Mouse (Mus musculus) kidney, adult 2 months (tissue): ENCODE measurements at regions not wholly inside any gene's neighbourhood (a gene's known extent, or its start where the extent isn't known, plus 50 kb on each side); places are given as distances from the start of the nearest gene placed in this dataset.

Experiments used
- DNase-seq: peaks from one replicate; pipeline ENCODE4 v3.0.0; 2021
- H3K27ac ChIP-seq: fragments of 200-500 bp; 2 replicates; pipeline ENCODE4 v1.5.1; 2012; ENCODE audit warnings: low read depth, low read length, control low read depth, inconsistent platforms; ENCODE audit not compliant: insufficient read depth
- H3K27me3 ChIP-seq: fragments of 200-500 bp; replicated peaks from 2 replicates; pipeline ENCODE4 v1.6.1; 2012; ENCODE audit warnings: mild to moderate bottlenecking, moderate library complexity, low read length, inconsistent platforms; ENCODE audit not compliant: control insufficient read depth, insufficient read depth
- H3K36me3 ChIP-seq: fragments of 200-500 bp; 2 replicates; pipeline ENCODE4 v1.6.1; 2012; ENCODE audit warnings: mild to moderate bottlenecking, moderate library complexity, low read length, inconsistent platforms; ENCODE audit not compliant: control insufficient read depth, insufficient read depth
- H3K4me1 ChIP-seq: fragments of 200-500 bp; 2 replicates; pipeline ENCODE4 v1.6.1; 2011; ENCODE audit warnings: low read length; ENCODE audit not compliant: control insufficient read depth, insufficient read depth
- H3K4me3 ChIP-seq: fragments of 200-500 bp; 2 replicates; pipeline ENCODE4 v1.5.1; 2011; ENCODE audit warnings: mild to moderate bottlenecking, low read depth, low read length, control low read depth; ENCODE audit not compliant: insufficient read depth
- CTCF ChIP-seq: fragments of 200-500 bp; conservative IDR thresholded peaks from 2 replicates; pipeline ENCODE4 v1.5.1; 2011; ENCODE audit warnings: low read depth, mild to moderate bottlenecking, control low read depth, low read length, moderate library complexity, mixed read lengths; ENCODE audit not compliant: insufficient read depth, insufficient read length
- POLR2A ChIP-seq: fragments of 200-500 bp; IDR thresholded peaks from one replicate; pipeline ENCODE4 v1.6.1; 2011; ENCODE audit warnings: low read depth, low read length, control low read depth
- WGBS: fragments of 180-500 bp; shearing (Covaris S2); methylation state at CpG from one replicate; pipeline ENCODE4 v1.1.7; 2018; 5-methylcytosine and 5-hydroxymethylcytosine counted together

DNA sequence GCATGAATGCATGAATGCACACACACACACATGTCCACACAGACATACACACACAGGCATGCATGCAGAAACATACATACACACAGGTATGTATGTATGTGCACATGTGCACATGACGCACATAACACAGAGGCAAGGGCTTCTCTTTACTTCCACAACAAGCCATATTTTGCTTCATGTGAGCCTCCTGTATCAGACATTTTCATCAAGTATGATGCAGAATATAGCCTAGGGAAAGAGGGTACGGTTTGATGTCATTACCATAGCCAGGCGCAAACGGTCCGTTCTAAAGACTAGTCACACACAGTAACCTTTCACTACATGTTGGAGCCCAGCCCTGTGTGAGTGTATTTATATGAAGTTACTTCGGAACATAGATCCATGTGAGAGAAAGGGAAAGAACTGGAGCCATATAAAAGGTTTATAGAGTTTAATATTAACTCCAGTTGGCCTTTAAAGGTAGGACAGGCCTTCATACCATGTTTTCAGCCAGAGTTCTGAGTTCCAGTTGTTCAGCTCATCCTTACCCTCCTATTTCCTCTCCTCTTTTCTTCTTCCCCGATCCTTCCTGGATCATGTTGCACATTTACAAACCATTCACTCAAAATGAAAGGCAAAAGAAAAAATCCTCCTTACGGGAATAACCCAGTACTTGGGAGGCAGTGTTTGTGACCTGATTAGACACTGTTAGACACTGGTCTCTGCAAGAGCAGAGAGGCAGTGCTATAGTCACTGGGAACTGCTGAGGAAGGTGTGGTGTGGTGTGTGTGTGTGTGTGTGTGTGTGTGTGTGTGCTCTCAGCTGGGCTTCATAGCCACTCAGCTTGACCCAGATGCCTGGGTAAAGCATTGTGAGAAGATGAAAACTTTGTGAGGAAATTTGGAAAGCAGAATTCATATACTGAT lies 434.1 kb upstream of the Ccnh start:
- Histone ChIP-seq H3K4me3 (no peak overlapping the region), H3K36me3 (no peaks in the 10 kb centered on the region), H3K27me3 (no peaks in the 10 kb centered on the region), H3K27ac (no peak overlapping the region), H3K4me1 (no peaks in the 10 kb centered on the region)
- 78% methylated on average over 8 of the region's 8 CpGs for WGBS
- DNase-seq, result no peak
- no peak for TF ChIP-seq POLR2A
- TF ChIP-seq CTCF, result no peak

DNA sequence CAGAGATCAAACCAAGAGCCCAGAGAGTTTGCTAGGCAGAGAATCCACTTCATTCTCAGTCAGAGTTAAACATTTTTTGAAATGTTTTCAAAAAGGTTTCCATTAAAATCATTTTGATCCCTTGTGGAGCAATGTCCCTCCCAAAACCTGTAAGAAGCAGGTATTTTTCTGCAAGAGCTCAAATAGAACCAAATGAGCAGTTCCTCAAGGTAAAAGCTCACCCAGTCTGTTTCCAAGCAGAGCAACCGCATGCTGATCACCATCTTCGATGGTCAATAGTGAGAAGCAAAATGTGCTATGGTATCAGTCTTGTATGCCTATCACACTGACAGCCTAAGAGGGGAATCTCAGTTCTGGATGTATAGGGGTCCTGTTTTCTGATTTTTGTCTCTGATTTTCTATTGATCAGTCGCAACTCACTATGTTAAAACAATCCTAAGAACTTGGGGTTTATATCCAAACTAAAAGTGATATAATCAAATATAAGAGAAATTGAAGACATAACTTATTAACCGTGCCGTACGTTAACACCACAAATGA lies 432.3 kb upstream of the Ccnh start:
- DNase-seq, result no peak
- no peak for TF ChIP-seq CTCF
- TF ChIP-seq POLR2A, result no peak
- 87% methylated on average over 6 of the region's 6 CpGs for WGBS
- H3K36me3 ChIP-seq, result no peaks in the 10 kb centered on the region
- H3K27ac ChIP-seq, result no peak overlapping the region
- no peak overlapping the region for H3K4me3 ChIP-seq
- H3K4me1 ChIP-seq, result no peaks in the 10 kb centered on the region
- H3K27me3 ChIP-seq, result no peaks in the 10 kb centered on the region

DNA sequence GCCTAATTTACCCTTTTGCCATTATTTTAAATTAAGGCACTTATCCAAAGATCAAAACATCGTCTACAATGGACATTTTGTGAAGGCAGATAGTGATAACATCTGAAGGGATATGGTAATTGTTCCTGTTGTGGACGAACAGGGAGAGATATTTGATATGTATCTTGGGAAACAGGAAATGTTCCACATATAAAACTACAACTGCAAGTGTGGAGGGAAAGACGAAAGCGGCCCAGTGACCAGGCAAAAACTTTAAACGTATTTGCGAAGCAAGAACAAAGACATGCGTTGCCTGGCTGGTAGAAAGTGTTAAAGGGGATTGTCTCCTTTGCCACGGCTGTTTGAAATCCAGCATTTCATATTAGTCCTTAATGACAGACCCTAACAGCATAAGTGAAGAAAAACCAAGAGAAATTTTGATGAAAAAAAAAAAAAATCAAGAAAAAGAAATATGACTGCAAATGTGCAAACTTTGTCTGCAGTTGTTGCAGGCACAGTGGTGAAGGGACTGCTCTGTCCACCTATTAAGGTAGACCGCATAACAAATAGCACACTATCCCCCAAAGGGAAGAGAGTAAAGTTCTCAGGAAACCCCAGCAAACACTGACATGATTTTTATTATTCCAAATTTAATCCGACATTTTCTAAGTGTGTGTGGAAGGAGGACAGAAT lies 431.2 kb upstream of the Ccnh start:
- no peaks in the 10 kb centered on the region for H3K4me1 ChIP-seq
- no peak overlapping the region for H3K27ac ChIP-seq
- H3K4me3 ChIP-seq, result no peak overlapping the region
- 36% methylated on average over 10 of the region's 10 CpGs for WGBS
- TF ChIP-seq POLR2A (no peak), CTCF (no peak)
- H3K36me3 ChIP-seq, result no peaks in the 10 kb centered on the region
- no peak for DNase-seq
- H3K27me3 ChIP-seq, result no peaks in the 10 kb centered on the region

DNA sequence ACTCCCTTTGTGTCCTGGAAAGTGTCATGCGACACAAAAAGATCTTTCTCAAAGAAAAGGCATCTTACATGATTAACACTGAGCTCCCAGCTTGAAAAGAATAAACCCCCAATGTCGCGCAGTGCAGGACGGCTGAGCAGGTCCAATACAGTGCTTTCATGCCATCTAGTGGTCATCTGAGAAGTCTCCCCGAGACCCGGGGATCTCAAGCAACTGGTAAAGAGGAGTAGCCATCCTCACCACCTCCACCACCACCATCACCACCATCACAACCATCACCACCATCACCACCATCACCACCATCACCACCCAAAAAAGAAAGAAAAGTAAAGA lies 430.7 kb upstream of the Ccnh start:
- Histone ChIP-seq H3K27me3 (no peaks in the 10 kb centered on the region), H3K36me3 (no peaks in the 10 kb centered on the region), H3K4me1 (no peaks in the 10 kb centered on the region), H3K27ac (no peak overlapping the region), H3K4me3 (no peak overlapping the region)
- peak; percentile 55 for DNase-seq
- TF ChIP-seq CTCF (peak; percentile 73), POLR2A (no peak)
- 2% methylated on average over 6 of the region's 6 CpGs for WGBS

DNA sequence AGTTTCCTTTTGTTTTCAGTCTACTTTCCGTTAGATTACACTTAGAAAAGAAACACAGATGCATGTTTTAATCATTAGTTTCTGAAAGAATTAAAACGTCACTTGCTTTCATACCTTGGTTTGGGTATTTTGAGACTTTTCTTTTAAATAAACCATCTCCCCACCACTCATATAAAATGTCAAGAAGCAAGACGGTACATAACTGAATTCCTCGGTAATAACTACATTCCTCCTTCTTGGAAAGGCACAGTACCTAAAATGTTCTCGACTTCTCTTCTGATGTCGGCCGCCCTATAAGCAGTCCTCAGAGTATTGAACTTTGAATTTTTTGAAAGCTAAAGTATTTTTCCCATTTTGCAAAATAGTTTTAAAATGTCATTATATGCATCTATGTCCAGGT lies 430.1 kb upstream of the Ccnh start:
- H3K36me3 ChIP-seq, result no peaks in the 10 kb centered on the region
- WGBS, result 65% methylated on average over 7 of the region's 7 CpGs
- DNase-seq, result no peak
- no peak for TF ChIP-seq POLR2A
- TF ChIP-seq CTCF, result no peak
- H3K4me1 ChIP-seq, result no peaks in the 10 kb centered on the region
- H3K4me3 ChIP-seq, result no peak overlapping the region
- H3K27me3 ChIP-seq, result no peaks in the 10 kb centered on the region
- no peak overlapping the region for H3K27ac ChIP-seq

DNA sequence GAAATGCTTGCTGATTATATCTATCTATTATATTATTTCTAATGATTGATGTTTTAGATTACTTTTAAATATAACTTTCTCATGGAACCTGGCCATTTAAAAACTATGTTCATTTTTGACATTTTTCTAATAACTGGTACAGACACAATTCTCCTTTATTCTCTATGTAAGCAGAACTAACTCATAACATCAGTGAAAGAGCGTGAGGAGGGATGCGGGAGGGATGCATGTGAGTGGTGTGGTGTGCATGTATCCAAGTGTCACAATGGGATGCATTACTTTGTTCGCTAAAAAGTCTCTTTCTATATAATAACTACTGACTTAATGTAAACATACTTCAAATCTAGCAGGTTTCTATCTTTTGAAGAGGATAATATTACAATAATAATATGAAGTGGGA lies 428.7 kb upstream of the Ccnh start:
- no peaks in the 10 kb centered on the region for H3K4me1 ChIP-seq
- H3K27me3 ChIP-seq, result no peaks in the 10 kb centered on the region
- DNase-seq, result no peak
- H3K36me3 ChIP-seq, result no peaks in the 10 kb centered on the region
- no peak overlapping the region for H3K27ac ChIP-seq
- no peak overlapping the region for H3K4me3 ChIP-seq
- TF ChIP-seq CTCF (no peak), POLR2A (no peak)
- WGBS, result 74% methylated on average over 3 of the region's 3 CpGs

DNA sequence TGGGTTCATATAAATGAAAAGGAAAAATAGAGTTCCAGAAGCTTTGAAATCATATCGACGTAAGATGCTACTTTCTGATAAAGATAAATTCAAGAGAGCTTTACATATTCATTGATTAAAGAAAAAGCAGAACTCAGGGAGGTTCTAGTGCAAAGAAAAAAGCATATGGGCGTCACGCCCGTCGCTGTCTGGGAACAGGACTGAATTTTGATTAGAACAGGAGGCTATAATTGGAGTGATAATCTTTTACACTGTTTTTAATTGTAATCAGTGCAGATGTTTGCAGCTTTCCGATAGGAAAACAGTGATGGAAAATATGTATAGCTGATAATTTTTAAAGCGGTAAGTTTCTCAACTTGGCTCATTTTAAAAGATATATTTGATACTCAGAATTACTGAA lies 428.2 kb upstream of the Ccnh start:
- H3K36me3 ChIP-seq, result no peaks in the 10 kb centered on the region
- WGBS, result 71% methylated on average over 8 of the region's 8 CpGs
- H3K27ac ChIP-seq, result no peak overlapping the region
- no peak for DNase-seq
- no peaks in the 10 kb centered on the region for H3K27me3 ChIP-seq
- H3K4me3 ChIP-seq, result no peak overlapping the region
- no peaks in the 10 kb centered on the region for H3K4me1 ChIP-seq
- TF ChIP-seq POLR2A, result no peak
- no peak for TF ChIP-seq CTCF
